Mouse (Mus musculus) gastrocnemius, adult 2 months (tissue): ENCODE data around the gene Rexo5. TPM values are rescaled to one million over a fixed set of nuclear protein-coding genes. Genes with fewer than 3 reads are reported as not detected.

ENCODE experiments used
- DNase-seq: peaks from one replicate; pipeline ENCODE4 v3.0.0; 2022
- H3K27ac ChIP-seq: fragments of 200-600 bp; 2 replicates; pipeline ENCODE4 v1.8.1; 2022; ENCODE audit warnings: mild to moderate bottlenecking
- H3K4me3 ChIP-seq: fragments of 200-600 bp; 2 replicates; pipeline ENCODE4 v1.8.1; 2022; ENCODE audit warnings: mild to moderate bottlenecking, moderate library complexity
- CTCF ChIP-seq: fragments of 200-600 bp; IDR thresholded peaks from 2 replicates; pipeline ENCODE4 v1.8.1; 2022; ENCODE audit warnings: antibody characterized with exemption, mild to moderate bottlenecking, moderate library complexity
- intact Hi-C: fragments of 180-260 bp; cut with DNase I; formaldehyde crosslinking; loops from one replicate; pipeline ENCODE4 v1.15.1; 2025
- total RNA-seq, 2 experiments: library from RNA; stranded (reverse); gene quantifications; 2 replicates each; pipeline ENCODE4 v1.2.3; 2021

Rexo5 gene
- total RNA-seq, 2 experiments from 2014 or later: 0.64 to 0.71 TPM

- H3K4me3 ChIP-seq: no peak overlapping the region
- no peak for TF ChIP-seq CTCF
- intact Hi-C loops: no loop called here
- no peak overlapping the region for H3K27ac ChIP-seq
- DNase-seq: no peak
Measured at GRCm38 (mm10) chr7:119873050-119873449, 79.2 kb downstream of the Rexo5 start.

- H3K27ac ChIP-seq: peak overlapping the region; percentile 61; the same call in 1 of the 2 replicates
- DNase-seq: peak; percentile 54
Measured at GRCm38 (mm10) chr7:119875776-119876440, 82.1 kb downstream of the Rexo5 start.

DNA sequence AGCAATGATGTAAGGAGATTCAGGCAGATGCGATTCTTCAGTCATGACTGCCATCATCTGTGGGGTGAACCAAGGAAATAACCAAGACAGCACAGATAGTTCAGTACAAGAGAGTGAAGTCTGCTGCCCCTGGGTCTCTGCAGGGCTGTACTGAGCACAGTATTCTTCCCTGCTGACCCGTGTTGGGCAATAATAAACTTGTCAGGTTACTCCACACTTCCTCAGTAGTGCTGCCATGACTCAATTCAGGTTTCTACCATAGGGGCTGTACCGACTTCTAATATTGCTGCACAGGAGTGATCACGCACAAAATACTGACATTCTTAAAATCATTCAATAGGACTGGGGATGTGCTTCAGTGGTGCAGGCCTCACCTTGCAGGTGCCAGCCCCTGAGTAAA, 85.4 kb downstream of the Rexo5 start:
- no peak for DNase-seq
- TF ChIP-seq CTCF: no peak
- Histone ChIP-seq H3K4me3 (no peak overlapping the region), H3K27ac (peak overlapping the region; percentile 73)
- intact Hi-C loops: no loop called here

More at GRCm38 (mm10) chr7:119875776-119876440, 82.1 kb downstream of the Rexo5 start:
- no peak for TF ChIP-seq CTCF
- intact Hi-C loops: no loop called here
- no peak overlapping the region for H3K4me3 ChIP-seq

- Histone ChIP-seq H3K27ac (peak overlapping the region; percentile 73), H3K4me3 (no peak overlapping the region)
- TF ChIP-seq CTCF: no peak
Measured at GRCm38 (mm10) chr7:119880345-119880744, 86.5 kb downstream of the Rexo5 start.

GRCm38 (mm10) chr7:119881229-119881628, 87.4 kb downstream of the Rexo5 start:
- DNase-seq: no peak
- no peak overlapping the region for H3K4me3 ChIP-seq
- intact Hi-C loops: no loop called here
- H3K27ac ChIP-seq: peak overlapping the region; percentile 73; the same call in 1 of the 2 replicates
- no peak for TF ChIP-seq CTCF

More at GRCm38 (mm10) chr7:119880345-119880744, 86.5 kb downstream of the Rexo5 start:
- intact Hi-C loops: no loop called here
- DNase-seq: peak; percentile 49

DNA sequence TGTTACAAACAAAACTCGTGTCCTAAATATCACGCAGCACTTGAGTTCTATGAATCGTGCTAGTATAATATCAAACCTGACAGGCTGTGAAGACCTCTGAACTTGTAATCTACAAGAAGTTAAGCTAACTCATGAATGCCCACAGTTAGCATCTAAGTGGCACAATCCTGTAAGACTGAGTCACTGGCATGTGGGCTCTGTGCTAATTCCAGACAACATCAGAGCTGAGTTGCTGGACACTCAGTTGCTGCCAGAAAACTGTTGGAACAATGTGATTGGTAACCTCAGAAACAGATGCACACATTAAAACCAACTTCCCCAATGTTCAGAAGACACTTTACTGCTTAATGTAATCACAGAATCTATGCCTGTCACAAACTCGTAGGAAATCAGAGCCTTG, 94.1 kb downstream of the Rexo5 start:
- Histone ChIP-seq H3K4me3 (no peak overlapping the region), H3K27ac (no peak overlapping the region)
- no peak for TF ChIP-seq CTCF
- intact Hi-C loops: no loop called here
- no peak for DNase-seq

DNA sequence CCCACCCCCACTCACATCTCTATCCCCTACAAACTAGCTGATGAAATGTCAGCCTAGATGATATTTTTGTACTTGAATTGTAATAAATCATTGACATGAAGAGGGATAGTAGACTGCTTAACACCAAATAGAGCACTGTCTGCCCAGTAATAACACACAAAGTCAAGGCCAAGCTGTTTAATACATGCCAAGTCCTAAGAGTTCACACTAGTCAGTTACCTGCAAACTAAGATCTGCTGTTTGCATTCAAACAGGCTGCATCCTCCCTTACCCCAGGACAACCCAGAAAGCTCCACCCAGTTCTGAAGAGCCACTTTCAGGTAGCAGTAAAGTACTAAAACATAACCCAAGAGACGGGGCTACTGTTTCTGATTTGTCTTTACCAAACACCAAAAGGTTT, 98.4 kb downstream of the Rexo5 start:
- no peak for TF ChIP-seq CTCF
- DNase-seq: no peak
- Histone ChIP-seq H3K4me3 (no peak overlapping the region), H3K27ac (peak overlapping the region; percentile 55)
- intact Hi-C loops: loop anchor here (5.0 kb wide), 1 partner anchor 210 kb away; the partner anchor contains the start of gene Tmem159

DNA sequence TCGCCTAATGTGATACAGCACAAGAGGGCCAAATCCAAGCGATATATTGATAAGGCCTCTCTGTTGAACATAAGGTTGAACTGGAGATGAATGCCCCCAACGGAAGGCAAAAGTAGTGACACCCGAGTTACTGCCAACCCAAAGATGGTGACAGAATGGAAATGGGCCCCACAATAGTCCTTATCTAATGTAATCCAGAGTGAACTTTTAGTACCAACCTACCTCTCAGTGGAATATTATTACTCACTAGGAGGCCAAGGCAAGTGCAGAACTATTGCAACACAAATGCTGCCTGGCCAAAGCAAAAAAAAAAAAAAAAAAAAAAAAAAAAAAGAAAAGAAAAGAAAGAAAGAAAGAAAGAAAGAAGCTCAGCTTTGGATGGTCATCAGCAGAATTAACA, 98.9 kb downstream of the Rexo5 start:
- Histone ChIP-seq H3K27ac (peak overlapping the region; percentile 100), H3K4me3 (peak overlapping the region; percentile 93; the same call in 1 of the 2 replicates)
- intact Hi-C loops: loop anchor here (5.0 kb wide), 1 partner anchor 210 kb away; the partner anchor contains the start of gene Tmem159
- DNase-seq: no peak
- no peak for TF ChIP-seq CTCF

GRCm38 (mm10) chr7:119894818-119895544, 101.2 kb downstream of the Rexo5 start:
- intact Hi-C loops: loop anchor here (5.0 kb wide), 2 partner anchors 33 to 207 kb away; partner anchors contain the start of gene Tmem159
- TF ChIP-seq CTCF: no peak
- peak overlapping the region; percentile 100 for H3K27ac ChIP-seq
- peak overlapping the region; percentile 93 for H3K4me3 ChIP-seq
- no peak for DNase-seq

DNA sequence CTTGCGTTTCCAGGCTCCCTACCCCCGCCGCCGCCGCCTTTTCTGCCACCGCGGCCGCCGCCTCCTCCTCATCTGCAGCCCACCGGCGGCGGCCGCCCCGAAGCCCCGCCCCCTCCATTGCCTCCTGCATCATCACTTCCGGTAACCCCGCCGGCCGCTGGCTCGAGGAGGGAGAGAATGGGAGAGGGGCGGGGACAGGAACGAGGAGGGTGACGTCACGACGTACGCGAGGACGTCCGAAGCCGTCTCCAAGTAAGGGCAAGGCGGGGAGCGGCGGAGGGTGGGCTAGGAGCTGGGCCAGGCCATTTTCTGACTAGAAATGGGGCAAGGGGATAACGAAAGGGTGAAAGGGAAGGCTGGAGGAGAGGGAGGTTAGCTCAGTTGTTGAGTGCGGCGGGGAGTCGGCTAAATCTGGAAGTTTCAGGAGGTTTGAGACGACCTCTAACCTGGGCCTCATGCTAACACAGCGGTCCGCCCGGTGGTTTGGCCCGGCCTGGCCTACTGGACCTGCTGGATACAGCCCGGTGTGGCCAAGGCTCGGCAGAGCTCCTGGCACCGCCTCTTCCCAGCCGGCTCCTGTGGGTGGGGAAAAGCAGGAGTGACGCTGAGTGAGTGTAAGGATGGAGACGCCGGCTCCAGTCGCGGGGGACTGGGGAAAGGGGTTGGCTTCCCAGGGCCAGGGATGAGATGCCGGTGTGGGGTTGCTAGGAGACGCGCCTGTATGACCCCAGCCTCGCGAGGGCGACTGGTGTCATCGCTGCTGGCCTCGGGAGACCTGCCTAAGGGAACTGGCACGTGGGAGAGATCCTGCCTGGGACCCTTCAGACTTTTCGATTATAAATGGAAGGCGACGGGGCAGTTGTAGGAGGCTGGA, 102.1 kb downstream of the Rexo5 start, which contains the start of the genes Lyrm1 and Dcun1d3:
Gene Lyrm1, plus strand, starts transcription at position 223 of the 874 bp plus-strand sequence.
Gene Dcun1d3, minus strand, starts transcription at position 660 of the 874 bp plus-strand sequence.
- DNase-seq: peak; percentile 99
- no peak for TF ChIP-seq CTCF
- intact Hi-C loops: loop anchor here (5.0 kb wide), 1 partner anchor 34 kb away; no protein-coding TSS in a partner anchor
- H3K4me3 ChIP-seq: peak within 1 kb of the TSS; percentile 93
- H3K27ac ChIP-seq: peak within 1 kb of the TSS; percentile 100

- peak overlapping the region; percentile 100 for H3K27ac ChIP-seq
- intact Hi-C loops: loop anchor here (5.0 kb wide), 1 partner anchor 35 kb away; no protein-coding TSS in a partner anchor
- TF ChIP-seq CTCF: no peak
Measured at GRCm38 (mm10) chr7:119897521-119898109, 103.8 kb downstream of the Rexo5 start.

More at GRCm38 (mm10) chr7:119897521-119898109, 103.8 kb downstream of the Rexo5 start:
- H3K4me3 ChIP-seq: no peak overlapping the region
- no peak for DNase-seq
